Mouse (Mus musculus): ENCODE data around the gene Zcchc12. TPM values are rescaled to one million over a fixed set of nuclear protein-coding genes. Genes with fewer than 3 reads are reported as not detected.

Gene Zcchc12
- not detected for total RNA-seq (2021)
- long read RNA-seq, experiment 1: 0 reads
- long read RNA-seq, experiment 2: 0 reads

GRCm38 (mm10) chrX:36195736-36196525 is at the start of gene Zcchc12:
Gene Zcchc12 (plus strand): TSS chrX:36195904.
- no peak for DNase-seq
- intact Hi-C loops (cut with DNase I; ENCODE audit: low total_unique reads): no loop called here

- DNase-seq: no peak
- intact Hi-C loops (cut with DNase I; ENCODE audit: low total_unique reads): no loop called here
Observed at GRCm38 (mm10) chrX:36146746-36147145, 49.0 kb upstream of the Zcchc12 start.

DNA sequence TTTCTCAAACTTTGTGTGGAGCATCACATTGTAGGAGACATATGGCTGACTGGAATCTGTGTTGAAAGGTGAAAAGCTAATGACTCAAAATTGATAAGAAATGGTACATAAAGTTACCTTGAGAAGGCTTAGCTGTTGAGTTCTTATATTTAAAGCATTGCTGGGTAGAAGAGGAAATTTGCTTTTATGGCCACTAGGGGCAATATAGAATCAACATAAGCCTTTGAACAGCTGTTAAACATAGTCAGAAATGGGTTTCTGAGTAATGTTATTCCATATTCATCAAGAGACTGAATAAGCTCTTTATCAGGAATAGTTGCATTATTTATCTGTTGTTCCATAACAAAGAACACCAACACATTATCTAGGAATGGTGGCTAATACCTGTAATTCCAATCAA is 45.6 kb upstream of the Zcchc12 start:
- intact Hi-C loops (cut with DNase I; ENCODE audit: low total_unique reads): no loop called here
- DNase-seq: no peak

GRCm38 (mm10) chrX:36156677-36157076 is 39.0 kb upstream of the Zcchc12 start:
- no peak for DNase-seq
- intact Hi-C loops (cut with DNase I; ENCODE audit: low total_unique reads): no loop called here

DNA sequence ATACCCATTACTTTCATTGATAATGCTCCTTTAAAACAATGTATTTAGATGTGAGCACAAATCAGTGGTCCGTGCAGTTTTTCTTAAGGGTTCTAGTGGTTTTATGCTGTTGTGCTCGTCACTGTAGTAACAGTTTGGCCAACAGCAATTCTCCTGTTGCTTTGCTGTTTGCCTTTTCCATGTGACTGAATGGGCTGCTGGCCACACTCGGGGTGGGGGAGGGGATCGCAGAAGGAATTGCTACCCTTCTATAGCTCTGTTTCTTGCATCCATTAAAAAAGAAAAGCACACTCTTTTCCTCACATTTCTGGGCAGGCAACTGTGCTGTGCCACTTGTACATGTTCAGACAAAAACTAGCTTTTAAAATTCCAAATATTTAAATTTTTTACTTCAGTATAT is 34.1 kb upstream of the Zcchc12 start:
- DNase-seq: no peak
- intact Hi-C loops (cut with DNase I; ENCODE audit: low total_unique reads): no loop called here

GRCm38 (mm10) chrX:36183625-36184024 is 12.1 kb upstream of the Zcchc12 start:
- peak; percentile 39 for DNase-seq
- intact Hi-C loops (cut with DNase I; ENCODE audit: low total_unique reads): no loop called here

GRCm38 (mm10) chrX:36186036-36186435 is 9.7 kb upstream of the Zcchc12 start:
- intact Hi-C loops (cut with DNase I; ENCODE audit: low total_unique reads): no loop called here
- DNase-seq: no peak

DNA sequence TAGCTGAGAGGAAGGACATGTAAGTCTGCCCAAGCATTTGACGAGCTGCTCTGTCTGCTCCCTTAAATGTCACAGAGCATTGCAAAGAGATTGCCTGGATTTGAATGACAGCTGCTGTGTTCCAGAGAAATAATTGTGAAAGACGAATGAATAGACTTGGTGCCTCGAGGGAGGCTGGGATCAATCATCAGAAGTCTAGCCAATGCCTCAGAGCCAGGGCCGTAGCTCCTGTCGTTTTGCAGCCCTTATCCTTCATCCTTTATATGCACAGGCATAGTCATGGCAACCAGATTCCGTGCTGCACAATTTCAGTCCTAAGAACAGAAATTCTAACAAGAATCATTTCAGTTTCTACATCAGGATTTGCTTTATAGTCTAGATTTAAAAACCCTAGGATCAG is 9.3 kb upstream of the Zcchc12 start:
- intact Hi-C loops (cut with DNase I; ENCODE audit: low total_unique reads): no loop called here
- DNase-seq: no peak

GRCm38 (mm10) chrX:36193951-36194350 is 1.8 kb upstream of the Zcchc12 start:
- intact Hi-C loops (cut with DNase I; ENCODE audit: low total_unique reads): no loop called here
- DNase-seq: no peak

DNA sequence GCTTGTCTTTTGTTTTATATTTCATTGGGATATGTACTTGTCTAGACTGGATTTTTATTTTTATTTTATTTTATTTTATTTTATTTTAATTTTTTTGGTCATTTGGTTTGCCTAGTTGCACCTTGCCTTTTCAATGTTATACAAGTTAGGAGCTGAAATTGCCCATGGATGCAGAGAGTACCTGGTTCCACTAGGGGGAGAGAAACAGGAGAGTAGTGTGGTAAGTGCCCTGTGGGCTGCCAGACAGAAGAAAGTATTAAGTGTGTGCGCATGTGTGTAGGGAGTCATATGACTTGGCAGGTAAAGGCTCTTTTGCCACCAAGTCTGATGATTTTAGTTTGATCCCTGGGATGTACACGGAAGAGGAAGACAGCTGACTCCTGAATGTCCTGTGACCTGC is 13.8 kb downstream of the Zcchc12 start:
- intact Hi-C loops (cut with DNase I; ENCODE audit: low total_unique reads): no loop called here
- DNase-seq: no peak

DNA sequence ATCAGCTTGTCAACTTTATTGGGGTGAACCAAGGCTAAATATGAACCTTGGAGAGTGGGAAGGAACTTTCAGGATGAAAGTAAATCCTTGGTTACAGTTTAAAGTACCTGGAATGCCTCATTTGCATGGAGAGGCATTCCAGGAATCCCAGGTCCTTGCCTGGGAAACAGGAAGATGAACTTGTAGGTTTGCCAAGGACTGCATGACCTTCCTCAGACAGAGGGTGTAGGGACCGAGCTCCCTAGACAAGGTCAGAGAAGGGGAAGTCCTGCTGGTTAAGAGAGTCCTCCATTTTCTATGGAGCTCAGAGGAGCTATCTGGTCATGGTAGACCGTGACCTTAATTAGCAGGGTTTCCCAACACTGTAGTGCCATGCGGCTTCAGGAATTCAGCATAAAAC is 15.5 kb downstream of the Zcchc12 start:
- no peak for DNase-seq
- intact Hi-C loops (cut with DNase I; ENCODE audit: low total_unique reads): no loop called here

DNA sequence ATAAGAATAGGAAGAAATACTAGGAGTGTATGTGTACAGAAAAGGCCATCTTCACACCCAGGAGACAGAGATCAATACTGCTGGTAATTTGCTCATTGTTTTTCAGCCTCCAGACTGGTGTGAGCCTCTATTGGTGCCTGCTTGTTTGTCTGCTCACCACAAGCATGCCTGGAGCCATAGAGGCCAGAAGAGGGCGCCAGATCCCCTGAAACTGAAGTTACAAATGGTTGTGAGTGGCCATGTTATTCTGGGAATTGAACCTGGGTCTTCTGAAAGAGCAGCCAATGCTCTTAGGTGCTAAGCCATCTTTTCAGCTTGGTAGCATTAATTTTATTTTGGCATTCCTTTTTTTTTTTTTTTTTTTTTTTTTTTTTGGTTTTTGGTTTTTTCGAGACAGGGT is 25.7 kb downstream of the Zcchc12 start:
- intact Hi-C loops (cut with DNase I; ENCODE audit: low total_unique reads): no loop called here
- no peak for DNase-seq

GRCm38 (mm10) chrX:36225777-36226176 is 30.1 kb downstream of the Zcchc12 start:
- intact Hi-C loops (cut with DNase I; ENCODE audit: low total_unique reads): loop anchor here (5.0 kb wide), 1 partner anchor 167 kb away; no protein-coding TSS in a partner anchor
- peak; percentile 70 for DNase-seq

- peak; percentile 30 for DNase-seq
- intact Hi-C loops (cut with DNase I; ENCODE audit: low total_unique reads): loop anchor here (5.0 kb wide), 1 partner anchor 166 kb away; no protein-coding TSS in a partner anchor
Observed at GRCm38 (mm10) chrX:36226577-36226976, 30.9 kb downstream of the Zcchc12 start.

DNA sequence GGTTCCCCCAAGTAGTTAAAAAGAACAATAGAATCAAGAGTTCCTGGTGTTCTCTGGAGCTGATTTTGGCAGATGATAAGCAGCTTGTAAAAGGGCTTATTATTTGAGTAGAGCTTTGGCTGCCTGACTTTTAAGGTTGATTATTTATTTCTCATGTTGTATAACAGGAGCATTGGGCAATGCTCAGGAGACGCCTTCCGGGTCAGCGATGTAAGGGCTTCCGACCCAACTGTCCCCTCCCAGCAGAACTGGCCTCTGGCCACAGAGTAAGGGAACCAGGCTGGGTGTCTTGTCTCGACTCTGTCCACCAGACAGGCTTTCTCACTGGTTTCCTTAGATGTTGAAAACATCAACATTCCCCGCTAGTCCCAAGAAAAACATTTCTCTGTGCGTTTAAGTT is 33.2 kb downstream of the Zcchc12 start:
- DNase-seq: no peak
- intact Hi-C loops (cut with DNase I; ENCODE audit: low total_unique reads): loop anchor here (5.0 kb wide), 1 partner anchor 163 kb away; no protein-coding TSS in a partner anchor

GRCm38 (mm10) chrX:36229273-36229672 is 33.6 kb downstream of the Zcchc12 start:
- intact Hi-C loops (cut with DNase I; ENCODE audit: low total_unique reads): loop anchor here (5.0 kb wide), 1 partner anchor 163 kb away; no protein-coding TSS in a partner anchor
- no peak for DNase-seq

- intact Hi-C loops (cut with DNase I; ENCODE audit: low total_unique reads): no loop called here
- DNase-seq: no peak
Observed at GRCm38 (mm10) chrX:36235652-36236051, 39.9 kb downstream of the Zcchc12 start.

All from gastrocnemius, postnatal 14 days (tissue).